Mouse (Mus musculus): Measurements from ENCODE around the gene Dnajc5.

The Dnajc5 gene

DNA sequence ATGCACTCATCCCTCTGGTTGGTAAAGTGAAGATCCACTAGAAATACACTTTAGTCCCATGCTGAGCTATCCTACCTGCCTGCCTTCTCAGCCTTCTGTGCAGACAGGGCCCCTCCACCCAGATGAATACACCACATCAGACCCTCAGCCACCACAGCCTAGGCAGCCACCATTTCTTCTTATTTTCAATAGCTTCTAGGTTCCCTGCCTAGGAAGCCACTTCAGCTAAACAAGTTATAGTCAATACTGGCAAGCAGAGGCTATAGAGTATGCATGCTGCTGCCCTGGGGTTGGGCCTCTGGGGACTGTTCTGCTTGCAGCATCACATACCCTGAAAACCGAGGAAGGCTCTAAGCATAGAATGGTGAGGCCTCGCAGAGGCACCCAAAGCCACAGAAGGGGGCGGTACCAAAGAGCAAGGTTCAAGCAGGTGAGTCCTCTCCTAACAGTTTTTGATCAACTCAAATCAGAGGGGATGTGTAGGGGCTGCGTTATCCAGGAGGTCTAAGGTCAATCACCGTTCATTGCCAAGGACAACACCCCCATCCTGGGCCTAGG, 71.3 kb downstream of the Dnajc5 start, which contains the start of gene Prpf6:
Prpf6 (plus strand) TSS at position 341 of the 558 bp plus-strand sequence.
- DNase-seq = no peak

GRCm38 (mm10) chr2:181592231-181593041, 72.2 kb downstream of the Dnajc5 start, which contains the start of gene Zfp512b:
TSS of gene Zfp512b (minus strand) at chr2:181592803.
- DNase-seq = peak; percentile 53 to 67

- DNase-seq = no peak
These were observed 72.7 kb downstream of the Dnajc5 start for GRCm38 (mm10) chr2:181593042-181593421.

DNA sequence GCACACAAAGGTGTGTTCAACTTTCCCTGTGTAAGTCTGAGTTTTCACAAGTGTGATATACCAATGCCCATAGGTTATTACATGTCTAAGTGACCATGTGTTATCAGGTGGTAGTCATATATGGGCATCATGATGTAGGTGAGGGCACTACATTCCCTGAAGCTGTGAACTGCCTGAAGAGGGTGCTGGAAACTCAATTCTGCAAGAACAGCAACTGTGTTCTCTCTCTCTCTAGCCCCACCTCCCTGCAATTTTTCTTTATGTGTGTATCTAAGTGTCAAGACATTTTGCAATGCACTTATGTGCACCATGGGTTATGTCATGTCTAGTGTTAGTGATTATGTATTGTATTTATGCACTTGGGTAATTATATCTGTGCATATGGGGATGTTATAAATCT, 73.7 kb downstream of the Dnajc5 start:
- no peak for DNase-seq

GRCm38 (mm10) chr2:181594946-181595696, 74.8 kb downstream of the Dnajc5 start:
- DNase-seq = peak in 1 of 2 experiments; percentile 49

GRCm38 (mm10) chr2:181596221-181596960, 76.1 kb downstream of the Dnajc5 start:
- no peak for DNase-seq

DNA sequence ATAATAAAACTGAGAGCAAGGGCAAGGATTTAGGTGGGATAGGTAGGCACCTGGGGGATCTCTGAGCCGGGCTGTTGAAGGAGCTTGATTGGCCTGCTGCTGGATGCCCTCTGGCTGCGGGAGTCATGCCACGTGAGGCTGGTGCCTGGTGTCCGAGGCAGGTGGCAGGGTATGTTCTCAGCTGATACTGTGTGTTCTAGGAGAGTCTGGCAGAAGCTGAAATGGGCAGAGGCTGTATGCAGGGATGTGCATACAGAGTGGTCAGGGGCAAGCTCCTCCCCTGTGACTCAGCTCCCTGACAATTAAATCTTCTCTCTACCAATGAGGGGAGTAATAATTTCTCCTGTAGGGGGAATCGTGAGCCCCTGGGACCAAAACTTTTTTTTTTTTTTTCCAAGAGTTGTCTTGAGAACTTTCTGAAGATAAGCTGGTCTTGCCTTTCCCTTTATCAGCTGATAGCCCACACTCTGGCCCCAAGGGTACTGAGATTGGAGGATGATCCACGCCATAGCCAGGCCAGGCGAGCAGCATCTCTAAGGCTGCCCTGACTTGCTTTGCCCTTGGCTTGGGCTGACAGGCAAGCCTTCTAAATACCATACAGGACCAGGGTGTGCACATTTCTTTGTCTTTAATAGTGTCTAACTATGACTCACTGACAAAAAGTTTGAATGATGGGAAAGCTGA, 77.2 kb downstream of the Dnajc5 start:
- no peak for DNase-seq

DNA sequence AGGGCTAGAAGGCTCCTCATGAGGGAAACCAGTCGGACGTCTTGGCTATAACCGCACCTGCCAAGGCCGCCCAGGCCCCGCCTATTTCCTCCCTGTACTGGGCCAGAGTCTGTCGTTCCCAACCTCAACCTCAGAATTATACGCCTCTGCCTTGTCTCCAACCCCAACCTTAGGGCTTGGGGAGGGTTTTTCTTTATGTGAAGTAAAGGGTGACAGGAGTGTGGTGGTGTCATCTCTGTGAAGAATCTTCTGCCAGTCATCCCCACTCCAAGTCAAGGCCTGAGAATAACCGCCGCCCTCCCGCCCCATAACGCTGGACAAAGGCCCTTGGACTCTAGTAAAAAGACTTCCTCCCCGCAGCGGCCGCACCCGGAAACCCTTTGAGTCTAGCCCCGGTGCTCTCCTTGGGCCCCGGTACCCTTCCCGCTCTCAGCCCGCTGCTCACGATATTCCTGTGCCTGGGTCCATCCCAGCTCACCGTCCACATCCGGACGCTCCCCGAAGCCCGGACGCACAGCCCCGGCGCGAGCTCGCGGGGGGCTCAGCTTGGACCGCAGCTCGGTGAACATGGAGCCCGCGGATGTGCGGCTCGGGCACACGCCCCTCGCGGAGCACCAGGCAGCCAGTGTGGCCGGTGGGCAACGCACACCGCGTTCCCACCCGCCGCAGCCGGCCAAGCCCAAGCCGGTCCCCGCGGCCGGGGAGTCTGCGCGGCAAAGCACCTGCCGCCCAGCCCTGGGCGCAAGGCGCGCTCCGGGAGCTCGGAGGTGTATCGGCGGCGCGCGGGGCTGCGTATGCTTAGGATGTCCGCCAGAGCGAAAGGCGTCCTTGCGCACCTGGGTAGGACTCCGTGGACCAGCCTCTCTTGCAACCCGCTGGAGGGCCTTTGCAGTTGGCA, 78.4 kb downstream of the Dnajc5 start, which contains the start of gene Samd10:
Samd10 (minus strand) TSS at position 759 of the 898 bp plus-strand sequence.
- DNase-seq = peak; percentile 60 to 71

GRCm38 (mm10) chr2:181600226-181600758, 80.0 kb downstream of the Dnajc5 start:
- DNase-seq = no peak

GRCm38 (mm10) chr2:181600828-181601750, 80.8 kb downstream of the Dnajc5 start:
- DNase-seq = peak; percentile 96 to 98

- no peak for DNase-seq
These were observed 81.5 kb downstream of the Dnajc5 start for GRCm38 (mm10) chr2:181601751-181602145.

- DNase-seq = no peak
These were observed 82.1 kb downstream of the Dnajc5 start for GRCm38 (mm10) chr2:181602367-181602766.
